13 mouse cellular contexts compared by ENCODE assay signal in the genomic region with DNA sequence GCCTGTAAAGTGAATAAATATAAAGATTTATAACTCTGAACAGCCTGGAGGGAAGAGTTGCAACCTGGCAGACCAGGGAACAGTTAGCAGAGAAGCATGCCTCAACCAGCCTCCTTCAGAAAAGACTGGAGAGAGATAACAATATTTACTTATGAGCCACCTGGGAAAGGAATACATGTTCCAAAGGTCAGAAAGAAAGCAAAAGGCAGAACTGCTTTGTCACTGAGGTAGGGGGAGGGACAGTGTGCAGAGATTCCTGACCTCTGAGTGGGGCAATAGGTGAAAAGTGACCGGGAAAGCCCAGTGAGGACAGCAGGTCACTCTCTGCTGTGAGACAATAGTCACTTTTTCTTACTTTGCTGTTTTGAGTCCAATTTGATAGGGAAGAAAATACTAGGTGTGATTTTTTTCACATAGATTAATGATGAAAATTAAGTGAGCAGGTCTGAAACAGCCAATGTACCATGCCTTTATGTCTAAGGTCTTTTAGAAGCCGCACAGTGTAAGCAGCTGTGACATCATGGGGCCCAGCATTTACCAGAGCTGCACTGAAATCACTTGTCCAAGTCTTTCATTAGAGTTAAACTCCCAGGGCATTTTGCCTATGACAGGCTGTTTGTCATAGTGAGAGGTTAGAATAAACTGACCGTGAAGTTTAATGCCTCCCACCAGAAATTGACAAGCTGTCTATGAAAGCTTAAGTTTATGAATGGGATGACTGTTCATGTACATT.
DNase-seq lines count a peak whose midpoint lies in the region; ATAC-seq and TF ChIP-seq lines count a peak whose summit lies in the region.
"Had no signal": no experiment of that assay in that cellular context is flagged by ENCODE, and none has a peak within 500 bp of the region (broad histone marks: within the 10 kb centered on the region; RNA-seq: fewer than 3 reads in every experiment).

No protein-coding gene starts in this region.

- H3K27ac ChIP-seq in hindbrain, embryonic 13.5 days = no peak overlapping the region
- no peak overlapping the region for H3K27ac ChIP-seq in hindbrain, embryonic 14.5 days
- peak overlapping the region; percentile 58 for H3K27ac ChIP-seq in brown adipose tissue, adult 24 weeks (replicated peaks; ENCODE audit: low read depth, low read length)
- H3K27ac ChIP-seq in liver, postnatal 0 days (ENCODE audit: low read depth) = peak overlapping the region; percentile 61
- no peak overlapping the region for H3K27ac ChIP-seq in heart, embryonic 10.5 days
- H3K27ac ChIP-seq: forebrain, embryonic 15.5 days; heart, embryonic 15.5 days had no signal

- no peak overlapping the region for H3K4me3 ChIP-seq in hindbrain, embryonic 13.5 days
- H3K4me3 ChIP-seq in hindbrain, embryonic 14.5 days (replicated peaks; ENCODE audit: low read length) = no peak overlapping the region
- H3K4me3 ChIP-seq in brown adipose tissue, adult 24 weeks (ENCODE audit: insufficient read depth, low read depth, low read length) = no peak overlapping the region
- no peak overlapping the region for H3K4me3 ChIP-seq in liver, postnatal 0 days (ENCODE audit: low read depth, low read length)
- no peak overlapping the region for H3K4me3 ChIP-seq in heart, embryonic 10.5 days
- H3K4me3 ChIP-seq: forebrain, embryonic 15.5 days; heart, embryonic 15.5 days had no signal

- no peak overlapping the region for H3K9ac ChIP-seq in hindbrain, embryonic 13.5 days
- no peak overlapping the region for H3K9ac ChIP-seq in hindbrain, embryonic 14.5 days
- H3K9ac ChIP-seq in liver, postnatal 0 days (replicated peaks) = no peak overlapping the region
- H3K9ac ChIP-seq: forebrain, embryonic 15.5 days; heart, embryonic 15.5 days had no signal

- H3K9me3 ChIP-seq in hindbrain, embryonic 13.5 days = no peaks in the 10 kb centered on the region
- H3K9me3 ChIP-seq in hindbrain, embryonic 14.5 days (ENCODE audit: control insufficient read depth, low read length) = no peaks in the 10 kb centered on the region
- no peaks in the 10 kb centered on the region for H3K9me3 ChIP-seq in liver, postnatal 0 days (ENCODE audit: low read length)
- H3K9me3 ChIP-seq in heart, embryonic 10.5 days = no peaks in the 10 kb centered on the region
- H3K9me3 ChIP-seq: forebrain, embryonic 15.5 days; heart, embryonic 15.5 days had no signal

- DNase-seq in hindbrain, embryonic 14.5 days (ENCODE audit: low spot score) = no peak
- peak; percentile 5 for DNase-seq in kidney, postnatal 10 days
- DNase-seq in liver, postnatal 0 days = peak; percentile 48
- DNase-seq in heart, embryonic 10.5 days (ENCODE audit: low spot score) = no peak
- no peak for DNase-seq in natural killer cell, adult 2 months (ENCODE audit: low spot score in 2 of 2)
- DNase-seq: cerebellum, adult 18-20 months; gastrocnemius, postnatal 36 days; retina, postnatal 1 day had no signal

- no peak for TF ChIP-seq CTCF in liver, postnatal 0 days (IDR thresholded peaks at IDR 0.05; ENCODE audit: low read depth)

- peak; percentile 59; the same call in 1 of the 2 replicates for ATAC-seq in hindbrain, embryonic 13.5 days (ENCODE audit: low FRiP score)
- no peak for ATAC-seq in hindbrain, embryonic 14.5 days (ENCODE audit: low FRiP score)
- ATAC-seq in liver, postnatal 0 days = peak; percentile 98
- ATAC-seq: CD4-positive, CD25-positive, alpha-beta regulatory T cell, adult 4 months; forebrain, embryonic 15.5 days had no signal

- H3K36me3 ChIP-seq in hindbrain, embryonic 13.5 days = no peaks in the 10 kb centered on the region
- H3K36me3 ChIP-seq in hindbrain, embryonic 14.5 days (replicated peaks; ENCODE audit: control insufficient read depth, insufficient read depth) = no peaks in the 10 kb centered on the region
- no peaks in the 10 kb centered on the region for H3K36me3 ChIP-seq in liver, postnatal 0 days (replicated peaks; ENCODE audit: insufficient read depth, low read length)
- H3K36me3 ChIP-seq in heart, embryonic 10.5 days = no peaks in the 10 kb centered on the region
- H3K36me3 ChIP-seq: forebrain, embryonic 15.5 days; heart, embryonic 15.5 days had no signal

- no peaks in the 10 kb centered on the region for H3K27me3 ChIP-seq in hindbrain, embryonic 13.5 days
- no peaks in the 10 kb centered on the region for H3K27me3 ChIP-seq in hindbrain, embryonic 14.5 days (ENCODE audit: control insufficient read depth, insufficient read depth, low read length)
- H3K27me3 ChIP-seq in liver, postnatal 0 days (ENCODE audit: insufficient read depth, low read length) = no peaks in the 10 kb centered on the region
- H3K27me3 ChIP-seq in heart, embryonic 10.5 days (ENCODE audit: insufficient read depth, poor library complexity, severe bottlenecking) = no peaks in the 10 kb centered on the region
- H3K27me3 ChIP-seq: forebrain, embryonic 15.5 days; heart, embryonic 15.5 days had no signal

- TF ChIP-seq EP300 in liver, postnatal 0 days (IDR thresholded peaks at IDR 0.05; ENCODE audit: low read depth) = peak; percentile 73

- no peak overlapping the region for H3K4me2 ChIP-seq in hindbrain, embryonic 13.5 days
- H3K4me2 ChIP-seq in hindbrain, embryonic 14.5 days (replicated peaks) = no peak overlapping the region
- no peak overlapping the region for H3K4me2 ChIP-seq in liver, postnatal 0 days (ENCODE audit: low read depth, low read length)
- H3K4me2 ChIP-seq: forebrain, embryonic 15.5 days; heart, embryonic 15.5 days had no signal

- 0 out of 2 replicates have a peak, but pooled peaks cover 4% of the 10 kb centered on the region for H3K4me1 ChIP-seq in hindbrain, embryonic 13.5 days (replicated peaks)
- no peaks in the 10 kb centered on the region for H3K4me1 ChIP-seq in hindbrain, embryonic 14.5 days (replicated peaks; ENCODE audit: control insufficient read depth, insufficient read depth, low read length)
- peaks cover 3% of the 10 kb centered on the region; the same call in 1 of the 2 replicates for H3K4me1 ChIP-seq in brown adipose tissue, adult 24 weeks (ENCODE audit: control insufficient read depth, insufficient read depth, insufficient read length, low read length)
- H3K4me1 ChIP-seq in liver, postnatal 0 days (ENCODE audit: insufficient read depth) = 0 out of 2 replicates have a peak, but pooled peaks cover 3% of the 10 kb centered on the region
- H3K4me1 ChIP-seq in heart, embryonic 10.5 days = no peaks in the 10 kb centered on the region
- H3K4me1 ChIP-seq: heart, embryonic 15.5 days had no signal

- WGBS in hindbrain, embryonic 13.5 days = 65% methylated on average over 3 of the region's 3 CpGs
- WGBS in hindbrain, embryonic 14.5 days = 59% methylated on average over 3 of the region's 3 CpGs
- 71% methylated on average over 3 of the region's 3 CpGs for WGBS in liver, postnatal 0 days (ENCODE audit: insufficient replicate concordance)
- WGBS in heart, embryonic 10.5 days = 73% methylated on average over 3 of the region's 3 CpGs

Comparison
In these comparisons a context has a peak if more than half of its experiments do, and no peak if none do; other contexts are left out.
1. H3K27ac ChIP-seq: peak in brown adipose tissue, adult 24 weeks (single experiment) and liver, postnatal 0 days (single experiment); none in hindbrain, embryonic 13.5 days (single experiment), hindbrain, embryonic 14.5 days (single experiment) and heart, embryonic 10.5 days (single experiment).
2. DNase-seq: peak in kidney, postnatal 10 days (single experiment) and liver, postnatal 0 days (single experiment); none in hindbrain, embryonic 14.5 days (single experiment), heart, embryonic 10.5 days (single experiment) and natural killer cell, adult 2 months (0 of 2).